Mouse (Mus musculus) forebrain, embryonic 14.5 days (tissue): ENCODE measurements around the gene Rps16. TPM values are rescaled to one million over a fixed set of nuclear protein-coding genes. Genes with fewer than 3 reads are reported as not detected.

Source experiments
- ATAC-seq: fragments of 200-750 bp; cut with Nextera tagmentation; 2 replicates; pipeline ENCODE4 v1.8.0; 2017; ENCODE audit warnings: mild to moderate bottlenecking, moderate library complexity
- DNase-seq: peaks from one replicate; pipeline ENCODE4 v3.0.0-alpha.2; 2015; ENCODE audit warnings: low spot score
- H3K27ac ChIP-seq: fragments of 300-500 bp; sonication (generic); 2 replicates; pipeline ENCODE4 v1.5.1; 2014; ENCODE audit warnings: low read depth, mild to moderate bottlenecking, control low read depth, low read length, moderate library complexity
- H3K27me3 ChIP-seq: fragments of 300-500 bp; sonication (generic); replicated peaks from 2 replicates; pipeline ENCODE4 v1.6.1; 2014; ENCODE audit warnings: low read length, control low read depth, mixed read lengths; ENCODE audit not compliant: control insufficient read depth, insufficient read depth
- H3K36me3 ChIP-seq: fragments of 300-500 bp; sonication (generic); 2 replicates; pipeline ENCODE4 v1.6.1; 2014; ENCODE audit warnings: low read length, control low read depth; ENCODE audit not compliant: control insufficient read depth, insufficient read depth
- H3K4me1 ChIP-seq: fragments of 300-500 bp; sonication (generic); 2 replicates; pipeline ENCODE4 v1.6.1; 2014; ENCODE audit warnings: antibody characterized with exemption, low read length, control low read depth; ENCODE audit not compliant: control insufficient read depth, insufficient read depth
- H3K4me2 ChIP-seq: fragments of 300-500 bp; sonication (generic); 2 replicates; pipeline ENCODE4 v1.6.1; 2014; ENCODE audit warnings: mild to moderate bottlenecking, control low read depth, low read length
- H3K4me3 ChIP-seq: fragments of 300-500 bp; sonication (generic); 2 replicates; pipeline ENCODE4 v1.5.1; 2014; ENCODE audit warnings: low read depth, low read length, control low read depth
- H3K9ac ChIP-seq: fragments of 300-500 bp; sonication (generic); 2 replicates; pipeline ENCODE4 v1.6.1; 2014; ENCODE audit warnings: mild to moderate bottlenecking, low read length, control low read depth, moderate library complexity
- H3K9me3 ChIP-seq: fragments of 300-500 bp; sonication (generic); replicated peaks from 2 replicates; pipeline ENCODE4 v1.6.1; 2016; ENCODE audit warnings: low read length, control low read depth, mixed read lengths; ENCODE audit not compliant: control insufficient read depth
- WGBS: fragments of 180-500 bp; shearing (Covaris S2); extraction: QIAGEN DNeasy Blood & Tissue Kit; methylation state at CpG from one replicate; pipeline ENCODE4 v1.1.7; 2014; 5-methylcytosine and 5-hydroxymethylcytosine counted together
- polyA plus RNA-seq: library from polyadenylated mRNA; unstranded; fragments of >200 nt; fragmentation: Nextera tagmentation; extraction: Ambion mirVana; gene quantifications from 2 replicates; pipeline ENCODE4 v1.2.1, GENCODE M21; 2014

Rps16 gene
- polyA plus RNA-seq, 1 experiment from 2014 or later = 750 TPM

DNA sequence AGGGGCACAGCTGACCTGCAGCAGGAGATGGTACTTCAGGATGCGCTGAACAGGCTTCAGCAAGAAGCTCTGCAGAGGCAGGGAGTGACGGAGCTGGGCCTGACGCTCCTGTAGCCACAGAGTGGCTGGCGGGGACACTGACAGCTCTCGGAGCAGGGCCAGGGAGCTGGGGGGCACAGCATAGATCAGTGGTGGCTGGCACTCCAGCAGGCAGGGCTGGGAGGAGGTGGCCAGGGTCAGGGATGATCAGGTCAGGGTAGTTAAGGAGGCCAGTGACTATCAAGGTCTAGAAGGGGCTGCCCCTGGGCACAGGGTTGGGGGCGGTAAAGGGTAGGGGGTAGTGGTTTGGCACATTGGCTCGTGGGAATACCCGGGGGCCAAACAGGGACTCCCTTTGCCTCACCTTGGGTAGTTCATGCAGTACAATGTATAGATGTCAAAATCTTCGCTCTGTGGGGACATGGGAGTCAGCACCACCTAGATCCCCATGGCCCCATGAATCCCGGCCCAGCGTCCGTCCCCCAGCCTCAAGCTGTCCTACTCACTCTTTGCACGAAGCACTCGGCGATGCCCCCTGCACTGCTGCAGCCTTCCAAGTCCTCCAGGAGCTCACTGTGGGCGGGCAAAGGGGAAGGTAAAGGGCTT lies 17.9 kb downstream of the Rps16 start:
- no peaks in the 10 kb centered on the region for H3K9me3 ChIP-seq
- DNase-seq (no peak), ATAC-seq (no peak)
- H3K27me3 ChIP-seq = no peaks in the 10 kb centered on the region
- no peak overlapping the region for H3K27ac ChIP-seq
- peaks cover 64% of the 10 kb centered on the region for H3K36me3 ChIP-seq
- H3K4me2 ChIP-seq = no peak overlapping the region
- 91% methylated on average over 16 of the region's 16 CpGs for WGBS
- no peak overlapping the region for H3K9ac ChIP-seq
- peaks cover 11% of the 10 kb centered on the region for H3K4me1 ChIP-seq
- H3K4me3 ChIP-seq = no peak overlapping the region

DNA sequence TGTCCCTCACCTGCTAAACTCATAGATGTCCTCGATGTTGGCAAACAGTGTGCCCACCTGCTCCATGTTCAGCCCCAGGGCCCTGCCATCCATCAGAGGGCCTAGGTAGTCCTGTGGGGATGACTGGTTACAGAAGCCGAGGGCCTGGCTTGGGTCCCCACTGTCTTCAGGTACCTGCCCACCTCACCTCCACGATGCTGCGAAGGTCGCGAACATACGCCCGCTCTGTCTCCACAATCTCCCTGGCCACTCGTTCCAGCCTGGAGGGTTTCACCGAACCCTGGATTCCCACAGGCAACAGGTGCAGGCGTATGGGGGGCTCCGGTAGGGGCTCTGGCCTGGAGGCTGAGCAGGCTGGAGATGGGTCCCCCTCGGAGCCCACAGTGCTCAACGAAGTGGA lies 19.6 kb downstream of the Rps16 start:
- Histone ChIP-seq H3K4me3 (peak overlapping the region; percentile 82), H3K36me3 (peaks cover 48% of the 10 kb centered on the region), H3K27ac (no peak overlapping the region), H3K9ac (0 out of 2 replicates have a peak overlapping the region, but pooled peaks have one; percentile 25), H3K9me3 (no peaks in the 10 kb centered on the region), H3K4me2 (peak overlapping the region; percentile 70), H3K4me1 (peaks cover 11% of the 10 kb centered on the region), H3K27me3 (no peaks in the 10 kb centered on the region)
- no peak for ATAC-seq
- 91% methylated on average over 14 of the region's 14 CpGs for WGBS
- DNase-seq = no peak

- H3K4me2 ChIP-seq = peak overlapping the region; percentile 70
Observed at GRCm38 (mm10) chr7:28370977-28371513, 20.6 kb downstream of the Rps16 start.

DNA sequence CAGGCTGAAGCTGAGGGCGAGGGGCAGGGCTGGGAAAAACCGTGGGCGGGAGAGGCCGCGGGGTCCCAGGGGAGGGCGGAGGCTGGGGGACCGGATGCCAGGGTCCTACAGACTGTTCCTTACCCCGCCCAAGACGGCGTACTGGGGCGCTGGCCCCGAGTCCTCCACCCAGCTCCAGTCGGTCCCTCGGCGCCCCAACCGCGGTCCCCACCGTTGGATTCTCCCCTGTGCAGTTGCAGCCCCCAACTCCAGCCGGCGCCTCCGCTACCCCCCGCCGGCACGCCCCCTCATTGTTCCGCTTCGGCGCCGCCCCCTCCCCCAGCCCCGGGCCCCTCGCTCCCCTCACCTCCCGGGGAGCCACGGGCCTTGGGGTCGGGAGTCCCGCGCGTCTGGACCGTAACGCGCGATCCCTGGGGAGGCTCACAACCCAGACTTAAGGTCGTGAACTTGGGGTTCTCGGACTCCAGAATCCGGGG lies 21.1 kb downstream of the Rps16 start:
- H3K4me1 ChIP-seq = peaks cover 18% of the 10 kb centered on the region
- H3K36me3 ChIP-seq = peaks cover 34% of the 10 kb centered on the region
- peak; percentile 6 for ATAC-seq
- H3K9me3 ChIP-seq = no peaks in the 10 kb centered on the region
- H3K27me3 ChIP-seq = no peaks in the 10 kb centered on the region
- peak; percentile 57 for DNase-seq
- peak overlapping the region; percentile 84 for H3K27ac ChIP-seq
- H3K9ac ChIP-seq = peak overlapping the region; percentile 87
- H3K4me3 ChIP-seq = peak overlapping the region; percentile 82
- under 1% methylated on average over 39 of the region's 43 CpGs for WGBS
- H3K4me2 ChIP-seq = peak overlapping the region; percentile 70

More at GRCm38 (mm10) chr7:28370977-28371513, 20.6 kb downstream of the Rps16 start:
- Histone ChIP-seq H3K27me3 (no peaks in the 10 kb centered on the region), H3K36me3 (peaks cover 38% of the 10 kb centered on the region), H3K27ac (peak overlapping the region; percentile 84), H3K4me3 (peak overlapping the region; percentile 82), H3K9me3 (no peaks in the 10 kb centered on the region), H3K4me1 (peaks cover 13% of the 10 kb centered on the region), H3K9ac (peak overlapping the region; percentile 87)
- whole genome bisulfite sequencing = 6% methylated on average over 11 of the region's 11 CpGs
- DNase-seq (no peak), ATAC-seq (no peak)

DNA sequence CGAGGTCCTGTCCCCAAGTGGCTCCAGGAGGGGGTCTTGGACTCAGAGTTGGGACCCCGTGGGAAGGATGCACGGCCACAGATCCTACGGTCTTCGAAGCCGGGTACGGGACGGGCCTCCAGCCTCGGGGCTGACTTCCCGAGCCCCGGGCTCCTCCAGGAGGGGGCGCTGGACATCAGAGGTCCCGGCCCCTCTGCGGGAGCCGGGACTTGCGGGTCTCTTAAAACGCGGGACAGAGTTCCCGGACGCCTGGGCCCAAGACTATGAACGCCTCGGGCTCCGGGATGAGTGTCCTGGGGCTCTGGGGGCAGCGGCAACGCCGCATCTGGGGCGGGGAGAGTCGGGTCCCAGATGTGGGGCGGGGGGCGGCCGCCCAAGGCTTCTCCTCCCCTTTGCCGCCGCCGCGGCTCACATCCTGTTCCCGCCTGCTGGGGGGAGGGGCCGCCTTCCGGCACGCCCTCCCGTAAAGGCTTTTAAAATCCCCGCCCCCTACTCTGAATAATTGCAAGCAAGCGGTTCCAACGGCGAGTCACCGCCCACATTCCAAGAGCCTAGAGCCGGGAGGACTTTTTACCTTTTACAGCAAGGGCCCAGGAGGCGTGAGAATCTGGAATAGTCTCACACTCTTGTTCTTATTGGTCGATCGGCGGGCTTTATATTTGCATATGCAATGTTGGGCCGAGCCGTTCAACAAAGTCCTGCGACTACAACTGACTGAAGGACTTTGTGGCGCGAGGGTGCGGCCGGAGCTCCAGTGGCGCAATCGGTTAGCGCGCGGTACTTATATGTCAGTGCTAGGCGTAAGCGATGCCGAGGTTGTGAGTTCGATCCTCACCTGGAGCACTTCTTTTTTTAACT lies 22.0 kb downstream of the Rps16 start, which contains the start of gene Plekhg2:
Gene Plekhg2 (minus strand): TSS at position 349 of the 858 bp plus-strand sequence.
- peaks cover 19% of the 10 kb centered on the region for H3K4me1 ChIP-seq
- H3K9ac ChIP-seq = peak within 1 kb of the TSS; percentile 87
- 1% methylated on average over 61 of the region's 66 CpGs for WGBS
- DNase-seq = peak; percentile 98
- no peaks in the 10 kb centered on the region for H3K9me3 ChIP-seq
- ATAC-seq = peak; percentile 84
- peak within 1 kb of the TSS; percentile 82 for H3K4me3 ChIP-seq
- H3K27ac ChIP-seq = peak within 1 kb of the TSS; percentile 84
- no peaks in the 10 kb centered on the region for H3K27me3 ChIP-seq
- peak within 1 kb of the TSS; percentile 70 for H3K4me2 ChIP-seq
- H3K36me3 ChIP-seq = peaks cover 24% of the 10 kb centered on the region

- peak; percentile 96 for DNase-seq
- no peaks in the 10 kb centered on the region for H3K27me3 ChIP-seq
- peak; percentile 13 for ATAC-seq
- peaks cover 18% of the 10 kb centered on the region for H3K36me3 ChIP-seq
- under 1% methylated on average over 9 of the region's 9 CpGs for WGBS
- peaks cover 20% of the 10 kb centered on the region for H3K4me1 ChIP-seq
- H3K4me2 ChIP-seq = peak overlapping the region; percentile 70
- H3K27ac ChIP-seq = peak overlapping the region; percentile 84
- H3K4me3 ChIP-seq = peak overlapping the region; percentile 82
- H3K9me3 ChIP-seq = no peaks in the 10 kb centered on the region
- H3K9ac ChIP-seq = no peak overlapping the region
Observed at GRCm38 (mm10) chr7:28373131-28373581, 22.7 kb downstream of the Rps16 start.

- ATAC-seq = no peak
- peaks cover 10% of the 10 kb centered on the region; the same call in 1 of the 2 replicates for H3K36me3 ChIP-seq
- no peaks in the 10 kb centered on the region for H3K27me3 ChIP-seq
- no peak overlapping the region for H3K9ac ChIP-seq
- DNase-seq = no peak
- peaks cover 26% of the 10 kb centered on the region for H3K4me1 ChIP-seq
- 84% methylated on average over 7 of the region's 7 CpGs for WGBS
- no peak overlapping the region for H3K27ac ChIP-seq
- no peak overlapping the region for H3K4me2 ChIP-seq
- no peaks in the 10 kb centered on the region for H3K9me3 ChIP-seq
- H3K4me3 ChIP-seq = no peak overlapping the region
Observed at GRCm38 (mm10) chr7:28373891-28374495, 23.5 kb downstream of the Rps16 start.

DNA sequence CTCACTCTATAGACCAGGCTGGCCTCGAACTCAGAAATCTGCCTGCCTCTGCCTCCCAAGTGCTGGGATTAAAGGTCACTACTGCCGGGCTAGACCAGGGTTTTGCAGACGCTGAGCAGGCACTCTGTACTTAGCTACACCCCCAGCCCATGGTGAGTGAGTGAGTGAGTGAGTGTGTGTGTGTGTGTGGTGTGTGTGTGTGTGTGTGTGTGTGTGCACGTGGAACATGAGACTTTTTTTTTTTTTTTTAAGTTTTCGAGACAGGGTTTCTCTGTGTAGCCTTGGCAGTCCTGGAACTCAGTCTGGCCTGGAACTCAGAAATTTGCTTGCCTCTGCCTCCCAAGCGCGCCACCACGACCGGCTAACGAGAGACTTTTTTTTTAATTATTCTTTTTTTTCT lies 24.2 kb downstream of the Rps16 start:
- no peak overlapping the region; the same call in 1 of the 2 replicates for H3K4me2 ChIP-seq
- ATAC-seq = no peak
- H3K9me3 ChIP-seq = no peaks in the 10 kb centered on the region
- H3K27me3 ChIP-seq = no peaks in the 10 kb centered on the region
- no peak for DNase-seq
- 82% methylated on average over 10 of the region's 10 CpGs for WGBS
- H3K4me3 ChIP-seq = no peak overlapping the region
- H3K4me1 ChIP-seq = peaks cover 31% of the 10 kb centered on the region
- no peak overlapping the region for H3K9ac ChIP-seq
- no peak overlapping the region for H3K27ac ChIP-seq
- H3K36me3 ChIP-seq = peaks cover 4% of the 10 kb centered on the region; the same call in 1 of the 2 replicates
